Mouse (Mus musculus): Measurements from ENCODE around the gene 2310061I04Rik. TPM values are rescaled to one million over a fixed set of nuclear protein-coding genes. Genes with fewer than 3 reads are reported as not detected.

2310061I04Rik gene
- total and polyA plus RNA-seq, 3 experiments = 99.4 to 176 (median 116) TPM

- peaks cover 11% of the 10 kb centered on the region for H3K36me3 ChIP-seq (ENCODE audit: control insufficient read depth, insufficient read depth, low read length)
- intact Hi-C loops (cut with DNase I) = no loop called here
- no peak for TF ChIP-seq POLR2A (IDR thresholded peaks at IDR 0.05; ENCODE audit: insufficient read depth, low read depth, low read length)
- TF ChIP-seq EP300 (IDR thresholded peaks at IDR 0.05; ENCODE audit: insufficient read depth, low read depth, low read length) = no peak
- DNase-seq = no peak
- H3K4me3 ChIP-seq = no peak overlapping the region
- H3K4me1 ChIP-seq (ENCODE audit: control insufficient read depth, insufficient read depth, low read length) = peaks cover 6% of the 10 kb centered on the region
- H3K27me3 ChIP-seq (ENCODE audit: control insufficient read depth, insufficient read depth, low read length) = no peaks in the 10 kb centered on the region
- no peak overlapping the region for H3K9ac ChIP-seq (ENCODE audit: low read depth, low read length)
- no peak overlapping the region for H3K27ac ChIP-seq
- H3K79me2 ChIP-seq (replicated peaks; ENCODE audit: control insufficient read depth, insufficient read depth, low read length) = no peaks in the 10 kb centered on the region
- WGBS = 54% methylated on average over 4 of the region's 4 CpGs
Observed at GRCm38 (mm10) chr17:35921710-35922109, 24.5 kb upstream of the 2310061I04Rik start.

- H3K27me3 ChIP-seq (ENCODE audit: control insufficient read depth, insufficient read depth, low read length) = no peaks in the 10 kb centered on the region
- H3K4me3 ChIP-seq = no peak overlapping the region
- intact Hi-C loops (cut with DNase I) = no loop called here
- WGBS = 68% methylated on average over 5 of the region's 5 CpGs
- H3K4me1 ChIP-seq (ENCODE audit: control insufficient read depth, insufficient read depth, low read length) = peaks cover 6% of the 10 kb centered on the region
- no peaks in the 10 kb centered on the region for H3K79me2 ChIP-seq (replicated peaks; ENCODE audit: control insufficient read depth, insufficient read depth, low read length)
- peak overlapping the region; percentile 100 for H3K27ac ChIP-seq
- H3K36me3 ChIP-seq (ENCODE audit: control insufficient read depth, insufficient read depth, low read length) = peaks cover 11% of the 10 kb centered on the region
- H3K9ac ChIP-seq (ENCODE audit: low read depth, low read length) = no peak overlapping the region
- no peak for DNase-seq
- TF ChIP-seq EP300 (IDR thresholded peaks at IDR 0.05; ENCODE audit: insufficient read depth, low read depth, low read length) (no peak), CTCF (IDR thresholded peaks at IDR 0.05) (peak; percentile 74), POLR2A (IDR thresholded peaks at IDR 0.05; ENCODE audit: insufficient read depth, low read depth, low read length) (0 out of 2 replicates have a peak, but pooled peaks have one; percentile 31)
Observed at GRCm38 (mm10) chr17:35920862-35921562, 23.8 kb upstream of the 2310061I04Rik start.

DNA sequence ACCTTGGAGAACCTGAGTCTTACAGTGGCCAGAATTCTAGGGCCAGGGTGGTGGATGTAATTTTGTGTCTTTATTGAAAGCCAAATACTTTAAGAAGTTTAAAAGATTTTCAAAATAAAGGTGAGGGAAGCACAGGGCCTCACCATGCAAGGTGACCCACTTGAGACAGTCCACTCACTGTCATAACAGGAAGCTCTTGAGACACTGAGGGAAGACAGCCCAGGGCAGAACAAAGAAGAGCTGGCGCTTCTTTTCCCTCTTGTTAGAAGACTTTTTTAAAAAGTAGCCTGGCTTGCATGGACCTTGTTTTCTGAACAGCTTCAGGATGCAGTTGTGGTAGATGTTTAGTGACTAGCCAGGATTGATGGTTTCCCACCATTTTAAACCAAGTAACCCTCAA lies 23.2 kb upstream of the 2310061I04Rik start:
- Histone ChIP-seq H3K79me2 (replicated peaks; ENCODE audit: control insufficient read depth, insufficient read depth, low read length) (no peaks in the 10 kb centered on the region), H3K27ac (peak overlapping the region; percentile 100), H3K4me3 (no peak overlapping the region), H3K9ac (ENCODE audit: low read depth, low read length) (no peak overlapping the region), H3K36me3 (ENCODE audit: control insufficient read depth, insufficient read depth, low read length) (peaks cover 11% of the 10 kb centered on the region), H3K4me1 (ENCODE audit: control insufficient read depth, insufficient read depth, low read length) (peaks cover 8% of the 10 kb centered on the region), H3K27me3 (ENCODE audit: control insufficient read depth, insufficient read depth, low read length) (no peaks in the 10 kb centered on the region)
- intact Hi-C loops (cut with DNase I) = no loop called here
- no peak for DNase-seq
- TF ChIP-seq POLR2A (IDR thresholded peaks at IDR 0.05; ENCODE audit: insufficient read depth, low read depth, low read length) (no peak; the same call in 1 of the 2 replicates), EP300 (IDR thresholded peaks at IDR 0.05; ENCODE audit: insufficient read depth, low read depth, low read length) (0 out of 2 replicates have a peak, but pooled peaks have one; percentile 7)
- WGBS = 50% methylated on average over 1 of the region's 1 CpGs

DNA sequence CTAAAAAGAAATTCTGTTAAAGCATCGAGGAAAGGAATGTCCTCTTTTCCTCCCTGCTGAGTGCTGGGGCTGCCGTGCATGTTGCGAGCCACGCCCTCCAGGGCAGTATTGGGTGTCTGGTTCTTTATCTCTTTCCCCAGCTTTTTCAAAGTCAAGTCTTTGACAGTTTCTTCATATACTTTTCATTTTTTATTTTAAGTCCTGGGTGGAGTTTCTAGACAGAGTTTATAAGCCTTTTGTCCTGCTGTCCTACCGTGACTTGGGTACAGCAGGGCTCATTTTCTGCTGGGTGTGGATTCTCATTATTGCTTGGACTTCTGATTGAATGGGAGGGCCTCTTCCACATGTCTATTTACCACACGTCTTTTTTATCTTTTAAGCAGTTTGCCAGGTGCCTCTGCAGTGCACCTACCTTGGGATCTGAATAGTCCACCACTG lies 22.7 kb upstream of the 2310061I04Rik start:
- Histone ChIP-seq H3K27me3 (ENCODE audit: control insufficient read depth, insufficient read depth, low read length) (no peaks in the 10 kb centered on the region), H3K27ac (peak overlapping the region; percentile 100), H3K79me2 (replicated peaks; ENCODE audit: control insufficient read depth, insufficient read depth, low read length) (no peaks in the 10 kb centered on the region), H3K36me3 (ENCODE audit: control insufficient read depth, insufficient read depth, low read length) (peaks cover 11% of the 10 kb centered on the region), H3K9ac (ENCODE audit: low read depth, low read length) (no peak overlapping the region), H3K4me1 (ENCODE audit: control insufficient read depth, insufficient read depth, low read length) (peaks cover 8% of the 10 kb centered on the region), H3K4me3 (peak overlapping the region; percentile 79)
- 19% methylated on average over 6 of the region's 6 CpGs for WGBS
- TF ChIP-seq POLR2A (IDR thresholded peaks at IDR 0.05; ENCODE audit: insufficient read depth, low read depth, low read length) (no peak), EP300 (IDR thresholded peaks at IDR 0.05; ENCODE audit: insufficient read depth, low read depth, low read length) (no peak; the same call in 1 of the 2 replicates), CTCF (IDR thresholded peaks at IDR 0.05) (no peak)
- no peak for DNase-seq
- intact Hi-C loops (cut with DNase I) = loop anchor here (2.0 kb wide), 1 partner anchor 59 kb away; the partner anchor contains the start of gene Gnl1

GRCm38 (mm10) chr17:35919060-35919715 lies 22.0 kb upstream of the 2310061I04Rik start:
- intact Hi-C loops (cut with DNase I) = loop anchor here (2.0 kb wide), 1 partner anchor 60 kb away; the partner anchor contains the start of gene Gnl1
- peaks cover 8% of the 10 kb centered on the region for H3K4me1 ChIP-seq (ENCODE audit: control insufficient read depth, insufficient read depth, low read length)
- peak; percentile 92 to 96 for DNase-seq
- H3K4me3 ChIP-seq = peak overlapping the region; percentile 79
- H3K9ac ChIP-seq (ENCODE audit: low read depth, low read length) = peak overlapping the region; percentile 64
- 3% methylated on average over 7 of the region's 7 CpGs for WGBS
- H3K36me3 ChIP-seq (ENCODE audit: control insufficient read depth, insufficient read depth, low read length) = peaks cover 11% of the 10 kb centered on the region
- TF ChIP-seq CTCF (IDR thresholded peaks at IDR 0.05) (no peak), EP300 (IDR thresholded peaks at IDR 0.05; ENCODE audit: insufficient read depth, low read depth, low read length) (peak; percentile 87), POLR2A (IDR thresholded peaks at IDR 0.05; ENCODE audit: insufficient read depth, low read depth, low read length) (peak; percentile 75)
- H3K27ac ChIP-seq = peak overlapping the region; percentile 100
- no peaks in the 10 kb centered on the region for H3K27me3 ChIP-seq (ENCODE audit: control insufficient read depth, insufficient read depth, low read length)
- H3K79me2 ChIP-seq (replicated peaks; ENCODE audit: control insufficient read depth, insufficient read depth, low read length) = no peaks in the 10 kb centered on the region

All from heart, adult 2 months (tissue).